Mouse (Mus musculus) megakaryocyte, embryonic 14.5 days (primary cell): ENCODE measurements around the gene Adam22.

Experiments used
- FLI1 ChIP-seq: IDR thresholded peaks from 2 replicates; pipeline ENCODE4 v1.6.1; 2012; ENCODE audit warnings: low read length, inconsistent platforms, mixed read lengths
- GATA1 ChIP-seq: IDR thresholded peaks from 3 replicates; pipeline ENCODE4 v1.6.1; 2012; ENCODE audit warnings: mixed read lengths, low read length, inconsistent platforms, borderline replicate concordance

GRCm38 (mm10) chr5:8058056-8058455, 309.9 kb downstream of the Adam22 start:
- TF ChIP-seq GATA1 = no peak
- no peak for TF ChIP-seq FLI1
